Comparison of ENCODE assay signal across 8 mouse cellular contexts in genomic region chr11:89303421-89303820, GRCm38 (mm10). TPM values are rescaled to one million over a fixed set of nuclear protein-coding genes. Genes with fewer than 3 reads are reported as not detected.
A peak's percentile ranks its signal among the peaks of the same experiment; 100 is the strongest.
DNase-seq lines count a peak whose midpoint lies in the region; ATAC-seq and TF ChIP-seq lines count a peak whose summit lies in the region.

No protein-coding gene starts in this region.

- no peak for TF ChIP-seq POLR2A in MEL (IDR thresholded peaks at IDR 0.05; ENCODE audit: control insufficient read depth in 1 of 2, insufficient read depth in 1 of 2, low read depth in 1 of 2, low read length in 2 of 2, poor library complexity in 1 of 2)

- H3K36me3 ChIP-seq in MEL (ENCODE audit: control insufficient read depth in 1 of 2, insufficient read depth in 2 of 2, low read length in 2 of 2), result no peaks in the 10 kb centered on the region
- no peaks in the 10 kb centered on the region for H3K36me3 ChIP-seq in hindbrain, embryonic 11.5 days (ENCODE audit: control insufficient read depth, insufficient read depth, low read length)

- no peak for TF ChIP-seq EP300 in MEL (IDR thresholded peaks at IDR 0.05; ENCODE audit: low read depth in 1 of 2, low read length in 2 of 2)

- no peak for TF ChIP-seq RAD21 in MEL (IDR thresholded peaks at IDR 0.05; ENCODE audit: low read depth, low read length)

- no peak overlapping the region for H3K9ac ChIP-seq in MEL (ENCODE audit: control insufficient read depth, low read depth, low read length, poor library complexity, severe bottlenecking)
- no peak overlapping the region for H3K9ac ChIP-seq in hindbrain, embryonic 11.5 days (ENCODE audit: low read depth, low read length)

- H3K79me2 ChIP-seq in MEL (ENCODE audit: control insufficient read depth, insufficient read depth, low read length, poor library complexity), result no peaks in the 10 kb centered on the region

- H3K9me3 ChIP-seq in MEL (replicated peaks; ENCODE audit: insufficient read depth, low read length), result no peaks in the 10 kb centered on the region
- no peaks in the 10 kb centered on the region for H3K9me3 ChIP-seq in hindbrain, embryonic 11.5 days (ENCODE audit: control insufficient read depth, low read length)

- peak in 2 of 3 experiments; percentile 18 to 42; a peak in 3 of 6 replicates for TF ChIP-seq CTCF in MEL (IDR thresholded peaks at IDR 0.05 in 2 of 3, conservative IDR thresholded peaks at IDR 0.05 in 1 of 3; ENCODE audit: control insufficient read depth in 1 of 3, insufficient read depth in 1 of 3, low read depth in 2 of 3, low read length in 3 of 3, poor library complexity in 1 of 3, severe bottlenecking in 1 of 3)

- peak; percentile 60 for ATAC-seq in hindbrain, embryonic 11.5 days (ENCODE audit: low FRiP score)

- 3% methylated on average over 15 of the region's 16 CpGs for WGBS in hindbrain, embryonic 11.5 days

- no peaks in the 10 kb centered on the region for H3K27me3 ChIP-seq in MEL (ENCODE audit: control insufficient read depth in 1 of 2, insufficient read depth in 2 of 2, low read length in 2 of 2)
- 0 out of 2 replicates have a peak, but pooled peaks cover 5% of the 10 kb centered on the region for H3K27me3 ChIP-seq in hindbrain, embryonic 11.5 days (ENCODE audit: control insufficient read depth, insufficient read depth, low read length)

- H3K4me1 ChIP-seq in MEL (ENCODE audit: control insufficient read depth in 1 of 2, insufficient read depth in 2 of 2, low read length in 2 of 2), result no peaks in the 10 kb centered on the region
- peaks cover 8% of the 10 kb centered on the region; the same call in 1 of the 2 replicates for H3K4me1 ChIP-seq in hindbrain, embryonic 11.5 days (replicated peaks; ENCODE audit: control insufficient read depth, insufficient read depth, low read length)

- no peak overlapping the region for H3K4me3 ChIP-seq in MEL (ENCODE audit: control insufficient read depth in 1 of 2, insufficient read depth in 1 of 2, low read depth in 2 of 2, low read length in 2 of 2)
- peak overlapping the region; percentile 67 for H3K4me3 ChIP-seq in hindbrain, embryonic 11.5 days (ENCODE audit: low read depth, low read length)

- H3K4me2 ChIP-seq in hindbrain, embryonic 11.5 days (replicated peaks; ENCODE audit: low read depth, low read length), result peak overlapping the region; percentile 68

- no peak overlapping the region for H3K27ac ChIP-seq in MEL (ENCODE audit: control insufficient read depth, low read depth, low read length)
- no peak overlapping the region for H3K27ac ChIP-seq in hindbrain, embryonic 11.5 days (ENCODE audit: low read depth, low read length)

- no peak for DNase-seq in MEL (ENCODE audit: low read depth, low spot score)
- peak; percentile 80 for DNase-seq in cerebellum, adult 9-10 months
- DNase-seq in frontal cortex, postnatal 10 days (ENCODE audit: low spot score in 2 of 2), result peak; percentile 82 to 85
- peak; percentile 95 for DNase-seq in hindbrain, embryonic 11.5 days (ENCODE audit: low spot score)
- DNase-seq in layer of hippocampus, postnatal 14 days (ENCODE audit: low spot score in 2 of 2), result peak; percentile 86 to 90
- DNase-seq in lung, postnatal 25 days (ENCODE audit: low spot score), result peak; percentile 72
- peak; percentile 93 for DNase-seq in retina, embryonic 14.5 days (ENCODE audit: low spot score)
- peak; percentile 83 to 85 for DNase-seq in thymus, postnatal 36 days

TF ChIP-seq in MEL, 35 proteins besides CTCF, POLR2A, EP300 and RAD21:
- TF ChIP-seq HCFC1 (IDR thresholded peaks at IDR 0.05; ENCODE audit: low read depth, low read length) (no peak), POLR2AphosphoS5 (IDR thresholded peaks at IDR 0.05; ENCODE audit: borderline replicate concordance, low read depth, low read length) (no peak)

RNA-seq across cellular contexts. Expression of gene Nog, which starts 1.3 kb away (rescaled TPM):
- total RNA-seq in MEL (2012; rRNA removed), result not detected in 2 replicates
- polyA plus RNA-seq in MEL (2012; ENCODE audit: insufficient read depth in 1 of 2, insufficient read length in 2 of 2, low read depth in 1 of 2, low replicate concordance in 2 of 2, missing spikeins in 1 of 2), result not detected
- polyA plus RNA-seq in hindbrain, embryonic 11.5 days (2014; fragmentation: Nextera tagmentation; extraction: Ambion mirVana), result 4.9 and 6.5 TPM in 2 replicates
- 1 to 10 TPM; 6.7 to 8.3 TPM for total RNA-seq in layer of hippocampus, postnatal 14 days (2021)
